Mouse (Mus musculus) WW6 (cell line): ENCODE measurements at regions not wholly inside any gene's neighbourhood (a gene's known extent, or its start where the extent isn't known, plus 50 kb on each side); places are given as distances from the start of the nearest gene placed in this dataset.
"Not testable (repeated sequence)": the region's sequence is repeated elsewhere in the genome, so short reads cannot be mapped to it uniquely, and the experiment has no call there.

Source experiments
- DNase-seq: peaks from one replicate; pipeline ENCODE4 v3.0.0-alpha.2; 2013; ENCODE audit warnings: low read depth, low spot score

- peak; percentile 31 for DNase-seq
Measured at GRCm38 (mm10) chr15:47196084-47196483, 6688.6 kb upstream of the Gm7489 start.

GRCm38 (mm10) chr15:47196636-47197035, 6688.1 kb upstream of the Gm7489 start:
- DNase-seq, result no peak

- DNase-seq, result no peak
Measured at GRCm38 (mm10) chr15:47199451-47199850, 6685.3 kb upstream of the Gm7489 start.

GRCm38 (mm10) chr15:47202142-47202541, 6682.6 kb upstream of the Gm7489 start:
- DNase-seq, result no peak

GRCm38 (mm10) chr15:47233221-47233620, 6651.5 kb upstream of the Gm7489 start:
- not testable (repeated sequence) for DNase-seq

- no peak for DNase-seq
Measured at GRCm38 (mm10) chr15:47235631-47236030, 6649.1 kb upstream of the Gm7489 start.
